Mouse (Mus musculus) thymus, postnatal 10 days (tissue): Measurements from ENCODE around the gene Cep152.

Source experiments
- DNase-seq, 2 experiments: peaks; one replicate each; pipeline ENCODE4 v3.0.0; 2021; ENCODE audit warnings: low spot score in 2 of 2

The Cep152 gene

GRCm38 (mm10) chr2:125624837-125625351, at the start of gene Cep152:
Cep152 (minus strand) TSS chr2:125625113.
- peak; percentile 94 to 95 for DNase-seq

- peak; percentile 67 to 74 for DNase-seq
Measured at GRCm38 (mm10) chr2:125672957-125673631, 48.2 kb upstream of the Cep152 start, which contains the start of gene Eid1. Eid1 (plus strand) TSS chr2:125673095.

GRCm38 (mm10) chr2:125672568-125672956, 47.6 kb upstream of the Cep152 start:
- no peak for DNase-seq

- no peak for DNase-seq
Measured at GRCm38 (mm10) chr2:125670846-125671245, 45.9 kb upstream of the Cep152 start.

- DNase-seq, result no peak
Measured at GRCm38 (mm10) chr2:125667721-125668120, 42.8 kb upstream of the Cep152 start.

- DNase-seq, result no peak
Measured at GRCm38 (mm10) chr2:125667184-125667583, 42.3 kb upstream of the Cep152 start.

GRCm38 (mm10) chr2:125666668-125667067, 41.8 kb upstream of the Cep152 start:
- DNase-seq, result no peak

- DNase-seq, result no peak
Measured at GRCm38 (mm10) chr2:125665909-125666308, 41.0 kb upstream of the Cep152 start.

- DNase-seq, result no peak
Measured at GRCm38 (mm10) chr2:125665213-125665612, 40.3 kb upstream of the Cep152 start.

GRCm38 (mm10) chr2:125662517-125662916, 37.6 kb upstream of the Cep152 start:
- DNase-seq, result no peak

GRCm38 (mm10) chr2:125661156-125661555, 36.2 kb upstream of the Cep152 start:
- DNase-seq, result no peak

GRCm38 (mm10) chr2:125660537-125661130, 35.7 kb upstream of the Cep152 start:
- peak in 1 of 2 experiments; percentile 22 for DNase-seq

GRCm38 (mm10) chr2:125659823-125660536, 35.1 kb upstream of the Cep152 start:
- DNase-seq, result peak; percentile 48 to 85

- DNase-seq, result no peak
Measured at GRCm38 (mm10) chr2:125655391-125655790, 30.5 kb upstream of the Cep152 start.

GRCm38 (mm10) chr2:125653286-125653685, 28.4 kb upstream of the Cep152 start:
- DNase-seq, result no peak

- DNase-seq, result no peak
Measured at GRCm38 (mm10) chr2:125651563-125651962, 26.6 kb upstream of the Cep152 start.

- no peak for DNase-seq
Measured at GRCm38 (mm10) chr2:125650742-125651352, 25.9 kb upstream of the Cep152 start.

GRCm38 (mm10) chr2:125650038-125650437, 25.1 kb upstream of the Cep152 start:
- no peak for DNase-seq

- DNase-seq, result no peak
Measured at GRCm38 (mm10) chr2:125644912-125645311, 20.0 kb upstream of the Cep152 start.

- no peak for DNase-seq
Measured at GRCm38 (mm10) chr2:125637331-125637730, 12.4 kb upstream of the Cep152 start.

- no peak for DNase-seq
Measured at GRCm38 (mm10) chr2:125630010-125630409, 5.1 kb upstream of the Cep152 start.

- DNase-seq, result no peak
Measured at GRCm38 (mm10) chr2:125628487-125628886, 3.6 kb upstream of the Cep152 start.
